Mouse (Mus musculus) right cerebral cortex, adult 18-20 months (tissue): ENCODE data around the gene Cts3.
"Not testable (repeated sequence)": the region's sequence is repeated elsewhere in the genome, so short reads cannot be mapped to it uniquely, and the experiment has no call there.

Experiments used
- DNase-seq: peaks from one replicate; pipeline ENCODE4 v3.0.0; 2022; ENCODE audit warnings: mixed read lengths

Cts3 gene

GRCm38 (mm10) chr13:61570027-61570426, at the start of gene Cts3:
Gene Cts3 (minus strand): TSS chr13:61570127.
- DNase-seq = no peak

DNA sequence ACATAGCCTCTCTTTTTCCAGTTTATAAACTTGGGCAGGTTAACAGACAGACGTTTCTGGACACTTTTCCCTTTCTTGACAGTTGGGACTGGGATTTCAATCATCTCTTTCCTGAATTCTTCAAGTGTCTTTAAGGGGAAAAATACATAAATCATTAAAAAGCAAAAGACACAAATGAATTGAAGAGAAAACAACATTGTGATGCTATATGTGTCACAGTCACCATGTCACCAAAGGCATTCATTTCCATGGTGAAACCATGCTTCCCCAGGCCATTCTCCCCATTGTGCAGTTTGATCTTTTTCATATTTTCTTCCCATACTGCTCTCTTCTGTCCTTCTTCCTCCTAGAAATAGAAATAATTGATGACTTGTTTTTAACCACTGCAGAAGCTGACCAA, 1.9 kb downstream of the Cts3 start, which contains the start of gene Gm49352:
TSS of gene Gm49352 (minus strand) at position 101 of the 400 bp plus-strand sequence.
- DNase-seq = not testable (repeated sequence)

GRCm38 (mm10) chr13:61541631-61542030, 28.3 kb downstream of the Cts3 start, which contains the start of gene Ctsm:
Gene Ctsm (minus strand): TSS chr13:61541839.
- no peak for DNase-seq
